Mouse (Mus musculus) retina, adult 2 months (tissue): ENCODE measurements around the gene Ptges3l.
"Not testable (repeated sequence)": the region's sequence is repeated elsewhere in the genome, so short reads cannot be mapped to it uniquely, and the experiment has no call there.

Experiments
- DNase-seq: peaks from one replicate; pipeline ENCODE4 v3.0.0-alpha.2; 2012; ENCODE audit warnings: low read depth, low spot score

Ptges3l gene

DNA sequence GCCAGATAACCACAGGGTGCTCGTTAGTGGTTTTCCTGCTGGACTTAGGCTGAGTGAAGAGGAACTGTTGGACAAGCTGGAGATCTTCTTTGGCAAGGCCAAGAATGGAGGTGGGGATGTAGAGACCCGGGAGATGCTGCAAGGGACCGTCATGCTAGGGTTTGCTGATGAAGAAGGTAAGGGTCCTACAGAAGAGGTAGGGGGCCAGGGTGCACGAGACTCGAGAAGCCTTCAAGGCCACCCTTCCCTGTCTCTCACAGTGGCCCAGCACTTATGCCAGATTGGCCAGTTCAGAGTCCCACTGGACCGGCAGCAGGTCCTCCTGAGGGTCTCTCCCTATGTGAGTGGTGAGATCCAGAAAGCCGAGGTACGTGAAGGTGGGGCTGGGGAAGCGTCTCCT, 32.5 kb upstream of the Ptges3l start:
- no peak for DNase-seq

DNA sequence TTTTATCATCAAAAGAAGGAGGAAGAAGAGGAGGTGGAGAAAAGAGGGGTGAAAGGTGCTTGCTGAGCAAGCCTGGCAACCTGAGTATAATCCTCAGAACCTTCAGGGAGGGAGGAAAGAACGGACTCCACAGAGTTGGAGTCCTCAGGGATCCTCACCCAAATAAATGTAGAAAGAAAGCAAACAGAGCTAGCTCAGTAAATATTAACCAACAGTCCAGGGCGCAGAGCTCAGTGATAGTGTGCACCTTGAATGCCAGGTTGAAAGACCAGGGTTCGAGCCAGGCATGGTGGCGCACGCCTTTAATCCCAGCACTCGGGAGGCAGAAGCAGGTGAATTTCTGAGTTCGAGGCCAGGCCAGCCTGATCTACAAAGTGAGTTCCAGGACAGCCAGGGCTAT, 30.5 kb upstream of the Ptges3l start:
- no peak for DNase-seq

DNA sequence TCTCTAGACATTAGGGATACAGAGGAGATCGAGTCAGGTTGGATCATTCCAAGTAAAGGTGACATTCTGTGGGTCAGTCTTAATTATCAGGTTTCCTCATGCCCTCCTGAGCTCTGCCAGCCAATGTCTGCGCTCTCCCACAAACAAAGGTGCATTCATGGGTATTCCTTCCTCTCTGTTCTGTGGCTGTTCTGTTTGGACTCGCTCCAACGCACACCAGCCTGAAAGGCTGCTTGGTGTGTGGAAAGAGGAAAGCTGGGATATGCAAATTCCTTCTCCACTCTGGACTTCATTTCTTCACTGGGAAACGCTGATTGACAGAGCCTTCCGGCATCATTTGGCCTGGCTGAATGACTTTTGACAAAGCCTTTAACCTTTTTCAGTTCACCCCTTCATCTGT, 29.6 kb upstream of the Ptges3l start:
- DNase-seq = no peak

DNA sequence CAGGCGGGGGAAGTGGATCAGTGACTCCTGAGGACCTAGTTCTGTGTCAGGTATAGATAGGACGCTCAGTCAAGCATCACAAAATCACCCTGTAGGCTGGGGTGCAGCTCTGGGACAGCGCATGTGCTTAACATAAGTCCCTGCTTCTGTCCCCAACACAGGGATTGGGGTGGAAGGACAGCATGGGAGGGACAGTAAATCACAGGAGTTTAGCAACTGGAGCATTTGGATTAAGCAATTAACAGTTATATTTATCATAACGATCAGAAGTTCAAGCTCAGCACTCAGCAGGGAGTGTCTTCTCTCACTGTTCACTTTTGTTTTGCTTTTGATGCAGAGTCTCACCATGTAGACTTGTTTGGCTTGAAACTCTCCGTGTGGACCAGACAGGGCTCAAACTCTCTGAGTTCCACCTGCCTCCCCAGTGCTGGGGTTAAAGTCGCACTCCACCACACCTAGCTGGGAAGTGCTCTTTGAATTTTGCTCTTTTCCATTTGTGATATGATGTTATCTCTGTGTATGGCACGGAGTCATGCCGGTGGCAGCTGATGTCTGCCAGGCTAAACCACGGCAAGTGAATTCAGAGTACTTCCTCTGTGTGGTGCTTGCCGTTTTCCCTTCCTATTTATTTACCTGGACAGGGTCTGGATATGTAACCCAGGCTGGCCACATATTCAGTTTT, 27.1 kb upstream of the Ptges3l start:
- no peak for DNase-seq

DNA sequence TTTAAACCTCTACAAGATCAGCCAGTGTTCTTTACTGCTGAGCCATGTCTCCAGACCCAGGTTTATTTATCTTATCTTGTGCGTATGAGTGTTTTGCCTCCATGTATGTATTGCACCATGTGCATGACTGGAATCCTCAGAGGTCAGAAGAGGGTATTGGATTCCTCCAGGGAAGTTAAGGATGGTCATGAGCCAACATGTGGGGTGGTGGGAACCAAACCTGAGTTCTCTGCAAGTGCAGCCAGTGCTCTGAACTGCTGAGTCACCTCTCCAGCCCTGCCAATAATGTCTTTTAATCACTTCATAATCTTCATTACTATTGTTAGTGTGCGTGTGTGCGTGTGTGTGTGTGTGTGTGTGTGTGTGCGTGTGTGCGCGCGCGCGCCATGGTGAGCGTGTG, 26.4 kb upstream of the Ptges3l start:
- no peak for DNase-seq

DNA sequence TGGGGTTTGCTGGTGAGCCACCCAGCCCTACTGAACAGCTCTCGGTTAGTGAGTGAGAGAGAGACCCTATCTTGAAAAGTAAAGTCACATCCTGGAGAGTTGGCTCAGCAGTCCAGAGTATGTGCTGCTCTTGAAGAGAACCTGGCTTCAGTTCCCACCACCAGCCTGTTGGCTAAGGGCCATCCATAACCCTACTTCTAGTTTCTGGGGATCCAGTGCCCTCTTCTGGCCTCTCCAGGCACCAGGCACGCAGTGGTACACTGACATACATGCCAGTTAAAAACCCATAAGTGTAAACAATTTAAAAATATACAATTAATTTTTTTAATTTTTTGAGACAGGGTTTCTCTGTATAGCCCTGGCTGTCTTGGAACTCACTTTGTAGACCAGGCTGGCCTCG, 25.3 kb upstream of the Ptges3l start:
- DNase-seq = no peak

DNA sequence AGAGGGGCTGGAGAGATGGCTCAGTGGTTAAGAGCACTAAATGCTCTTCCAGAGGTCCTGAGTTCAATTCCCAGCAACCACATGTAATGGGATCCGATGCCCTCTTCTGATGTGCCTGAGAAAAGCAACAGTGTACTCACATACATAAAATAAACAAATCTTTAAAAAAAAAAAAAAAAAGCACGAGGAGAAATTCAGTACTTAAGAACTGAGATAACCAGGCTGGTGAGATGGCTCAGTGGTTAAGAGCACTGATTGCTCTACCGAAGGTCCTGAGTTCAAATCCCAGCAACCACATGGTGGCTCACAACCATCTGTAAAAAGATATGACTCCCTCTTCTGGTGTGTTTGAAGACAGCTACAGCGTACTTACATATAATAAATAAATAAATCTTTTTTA, 24.5 kb upstream of the Ptges3l start:
- DNase-seq = not testable (repeated sequence)

DNA sequence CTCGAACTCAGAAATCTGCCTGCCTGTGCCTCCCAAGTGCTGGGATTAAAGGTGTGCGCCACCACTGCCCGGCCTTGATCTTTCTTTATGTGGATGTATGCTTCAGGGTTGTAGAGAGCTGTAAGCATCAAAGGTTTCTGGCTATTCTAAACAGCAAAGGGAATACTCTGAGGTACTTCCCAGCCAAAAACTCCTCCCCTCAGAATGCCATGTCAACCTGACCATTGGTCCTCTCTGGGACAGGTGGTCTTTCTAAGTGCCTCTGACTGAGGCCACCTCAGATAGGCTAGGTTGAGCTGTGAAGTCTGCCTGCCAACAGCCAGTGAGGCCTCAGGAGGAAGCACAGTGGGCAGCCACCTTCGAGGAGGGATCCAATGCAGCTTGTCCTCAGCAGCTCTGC, 23.8 kb upstream of the Ptges3l start:
- DNase-seq = no peak

DNA sequence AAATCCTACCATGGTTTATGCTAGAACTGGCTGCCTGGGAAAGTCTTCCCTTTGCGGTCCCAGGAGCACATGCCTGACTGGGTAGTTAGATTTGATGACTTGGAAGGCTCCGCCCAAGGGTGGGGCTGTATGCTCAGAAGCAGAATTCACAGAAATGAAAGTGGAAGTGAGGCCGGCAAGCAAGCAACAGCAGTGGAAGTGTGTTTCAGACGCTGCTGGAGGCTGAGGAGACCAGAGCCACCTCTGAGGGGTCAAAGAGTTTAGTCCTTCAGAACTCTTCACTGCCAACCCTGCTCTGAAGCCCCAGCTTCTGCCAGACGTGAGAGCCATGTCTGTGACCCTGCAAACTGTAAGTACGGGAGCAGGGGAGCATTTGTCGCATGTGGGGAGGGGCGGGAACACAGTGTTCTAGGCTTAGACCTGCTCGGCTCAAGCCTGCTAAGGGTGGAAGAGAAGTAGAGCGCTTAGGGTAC, 23.2 kb upstream of the Ptges3l start, which contains the start of gene Ifi35:
Gene Ifi35 (plus strand): TSS at position 134 of the 473 bp plus-strand sequence.
- DNase-seq = no peak

DNA sequence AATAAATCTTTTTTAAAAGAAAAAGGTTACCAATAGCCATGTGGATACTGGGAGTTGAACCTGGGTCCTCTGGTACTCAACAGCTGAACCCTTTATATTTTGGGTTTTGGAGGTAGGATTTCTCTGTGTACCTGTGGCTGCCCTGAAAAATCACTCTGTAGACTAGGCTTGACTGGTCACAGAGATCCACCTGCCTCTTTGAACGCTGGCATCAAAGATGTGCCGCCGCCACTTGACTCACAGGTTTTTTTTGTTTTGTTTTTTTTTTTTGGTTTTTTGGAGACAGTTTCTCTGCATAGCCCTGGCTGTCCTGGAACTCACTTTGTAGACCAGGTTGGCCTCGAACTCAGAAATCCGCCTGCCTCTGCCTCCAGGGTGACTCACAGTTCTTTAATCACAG, 22.7 kb upstream of the Ptges3l start:
- no peak for DNase-seq

DNA sequence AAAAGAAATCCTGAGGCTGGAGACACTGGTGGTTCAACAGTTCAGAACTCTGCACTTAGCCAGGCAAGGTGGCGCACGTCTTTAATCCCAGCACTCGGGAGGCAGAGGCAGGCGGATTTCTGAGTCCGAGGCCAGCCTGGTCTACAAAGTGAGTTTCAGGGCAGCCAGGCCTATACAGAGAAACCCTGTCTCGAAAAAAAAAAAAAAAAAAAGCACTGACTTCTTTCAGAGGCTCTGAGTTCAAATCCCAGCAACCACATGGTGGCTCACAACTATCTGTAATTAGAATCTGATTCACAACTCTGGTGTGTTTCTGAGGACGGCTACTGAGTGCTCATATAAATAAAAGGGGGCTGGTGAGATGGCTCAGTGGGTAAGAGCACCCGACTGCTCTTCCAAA, 21.7 kb upstream of the Ptges3l start:
- not testable (repeated sequence) for DNase-seq

DNA sequence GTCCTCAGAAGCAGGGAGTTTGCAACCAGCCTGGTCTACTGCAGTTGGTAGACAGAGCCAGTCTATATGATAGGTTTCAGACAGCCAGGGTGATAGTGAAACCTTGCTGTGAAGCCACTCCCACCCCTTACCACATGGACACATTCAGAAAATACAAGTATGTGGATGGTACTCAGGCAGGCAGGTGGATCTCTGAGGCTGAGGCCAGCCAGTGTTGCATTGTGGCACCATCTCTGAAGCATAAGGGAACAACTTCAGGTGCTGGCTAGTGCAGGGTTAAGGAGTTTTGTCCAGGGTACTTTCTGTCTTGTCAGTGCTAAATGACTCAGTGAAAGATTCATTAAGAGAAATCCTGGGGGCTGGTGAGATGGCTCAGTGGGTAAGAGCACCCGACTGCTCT, 21.2 kb upstream of the Ptges3l start:
- DNase-seq = no peak

DNA sequence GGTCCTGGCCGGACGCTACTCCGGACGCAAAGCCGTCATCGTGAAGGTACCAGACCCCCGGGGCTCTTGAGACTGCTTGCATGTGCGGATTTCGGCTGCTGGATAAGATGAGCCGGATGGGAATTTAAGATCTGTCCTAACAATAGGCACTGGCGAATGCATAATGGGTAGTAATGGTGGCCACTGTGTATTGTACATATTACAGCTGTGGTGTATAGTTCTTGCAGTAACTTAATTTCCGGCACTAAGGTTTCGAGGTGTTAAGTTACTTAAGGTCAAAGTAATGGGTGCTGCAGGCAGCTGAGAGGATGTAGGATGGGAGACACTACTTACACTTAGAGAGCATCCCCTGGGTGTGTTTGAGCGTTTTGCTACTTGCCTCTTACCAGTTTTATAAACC, 17.6 kb upstream of the Ptges3l start:
- DNase-seq = no peak

DNA sequence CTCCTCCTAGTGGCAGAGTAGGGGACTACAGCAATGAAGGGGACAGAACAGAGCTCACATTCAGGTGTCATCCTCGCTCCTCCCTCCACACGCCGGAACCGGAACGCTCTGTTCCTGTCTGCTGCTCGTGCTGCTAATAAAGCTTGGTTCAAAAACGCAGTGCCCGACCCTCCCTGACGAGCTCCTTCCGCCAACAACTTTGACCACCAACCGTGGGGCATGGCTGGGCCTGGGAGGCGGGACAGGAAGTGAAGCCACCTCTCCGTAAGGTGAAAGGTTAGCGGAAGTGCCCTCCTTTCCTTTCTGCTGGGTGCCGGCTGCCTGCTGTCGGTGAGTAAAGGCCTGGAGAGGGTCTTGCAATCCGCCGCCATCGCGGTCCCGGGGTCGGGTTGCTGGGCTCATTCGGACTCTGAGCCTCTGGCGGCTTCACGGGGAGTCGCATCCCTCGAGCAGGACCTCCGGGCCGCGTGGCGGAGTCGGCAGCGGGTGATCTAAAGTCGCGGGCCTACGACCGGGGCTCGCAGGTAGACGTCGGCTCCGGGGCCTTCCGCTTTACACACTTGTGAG, 17.1 kb upstream of the Ptges3l start, which contains the start of gene Rpl27:
Gene Rpl27 (plus strand): TSS at position 172 of the 567 bp plus-strand sequence.
- peak; percentile 98 for DNase-seq

DNA sequence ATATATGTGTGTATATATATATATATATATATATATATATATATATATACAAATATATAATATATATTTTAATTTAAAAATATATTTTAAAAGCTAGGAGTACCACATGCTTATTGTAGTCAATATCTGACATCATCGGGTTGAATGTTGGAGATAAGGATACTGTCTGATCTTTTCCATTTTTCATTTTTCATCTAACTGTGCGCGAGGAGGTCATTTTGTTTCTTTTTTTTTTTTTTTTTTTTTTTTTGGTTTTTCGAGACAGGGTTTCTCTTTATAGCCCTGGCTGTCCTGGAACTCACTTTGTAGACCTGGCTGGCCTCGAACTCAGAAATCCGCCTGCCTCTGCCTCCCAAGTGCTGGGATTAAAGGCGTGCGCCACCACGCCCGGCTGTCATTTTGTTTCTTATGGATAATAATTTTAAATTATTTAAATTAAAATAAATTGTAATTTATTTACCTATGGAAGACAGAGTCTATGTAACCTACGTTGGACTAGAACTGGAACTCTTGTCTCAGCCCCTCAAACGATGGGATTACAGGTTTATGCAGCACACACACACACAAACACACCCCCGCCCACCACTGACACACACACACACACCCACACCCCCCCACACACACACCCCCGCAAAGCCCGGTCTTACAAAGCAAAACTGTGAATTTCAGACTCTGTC, 16.5 kb upstream of the Ptges3l start:
- DNase-seq = not testable (repeated sequence)

DNA sequence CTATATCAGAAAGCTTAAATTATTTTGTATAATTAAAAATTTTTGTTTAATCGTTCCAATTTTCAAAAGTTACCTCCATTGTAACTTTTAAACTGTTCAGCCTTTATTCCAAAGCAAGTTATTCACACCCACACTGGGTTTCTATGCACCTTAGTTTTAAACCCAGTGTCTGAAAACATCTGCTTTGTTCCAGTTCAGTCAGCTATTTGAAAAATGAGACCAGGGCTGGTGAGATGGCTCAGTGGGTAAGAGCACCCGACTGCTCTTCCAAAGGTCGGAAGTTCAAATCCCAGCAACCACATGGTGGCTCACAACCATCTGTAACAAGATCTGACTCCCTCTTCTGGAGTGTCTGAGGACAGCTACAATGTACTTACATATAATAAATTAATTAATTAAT, 12.9 kb upstream of the Ptges3l start:
- DNase-seq = not testable (repeated sequence)

DNA sequence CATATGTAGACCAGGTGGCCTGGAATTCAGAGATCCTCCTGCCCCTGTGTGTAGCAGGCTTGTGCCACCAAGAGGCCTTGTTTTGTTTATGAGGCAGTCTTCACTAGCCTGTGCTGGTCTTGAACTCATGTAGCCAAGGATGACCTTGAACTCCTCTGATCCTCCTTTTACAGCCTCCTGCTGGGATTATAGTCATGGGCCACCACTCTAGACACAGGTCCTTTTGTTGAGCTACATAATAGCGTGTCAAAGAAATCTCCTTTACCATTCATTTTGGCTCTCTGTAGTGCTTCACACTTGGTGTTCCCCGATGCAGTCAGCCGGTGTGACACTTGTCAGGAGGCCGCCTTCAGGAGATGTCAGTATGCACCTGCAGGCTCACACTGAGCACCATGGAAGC, 11.8 kb upstream of the Ptges3l start:
- DNase-seq = no peak

DNA sequence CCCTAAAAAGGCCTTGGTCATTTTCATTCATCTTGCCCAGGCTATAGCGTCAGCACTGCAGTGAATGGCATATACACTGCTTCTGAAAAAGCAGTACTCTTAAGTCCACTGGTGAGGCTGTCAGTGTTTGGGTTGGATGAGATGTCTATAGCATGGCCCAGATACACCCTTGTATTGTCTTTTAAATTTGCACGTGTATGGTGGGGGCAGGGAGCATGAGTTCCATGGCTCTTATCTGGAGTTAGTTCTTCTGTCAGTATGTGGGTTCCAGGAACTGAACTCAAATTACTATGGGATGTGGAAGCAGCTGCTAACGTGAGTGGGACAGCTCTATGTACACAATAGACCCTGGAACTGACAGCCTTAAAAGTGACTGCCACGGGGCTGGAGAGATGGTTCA, 10.7 kb upstream of the Ptges3l start:
- no peak for DNase-seq

DNA sequence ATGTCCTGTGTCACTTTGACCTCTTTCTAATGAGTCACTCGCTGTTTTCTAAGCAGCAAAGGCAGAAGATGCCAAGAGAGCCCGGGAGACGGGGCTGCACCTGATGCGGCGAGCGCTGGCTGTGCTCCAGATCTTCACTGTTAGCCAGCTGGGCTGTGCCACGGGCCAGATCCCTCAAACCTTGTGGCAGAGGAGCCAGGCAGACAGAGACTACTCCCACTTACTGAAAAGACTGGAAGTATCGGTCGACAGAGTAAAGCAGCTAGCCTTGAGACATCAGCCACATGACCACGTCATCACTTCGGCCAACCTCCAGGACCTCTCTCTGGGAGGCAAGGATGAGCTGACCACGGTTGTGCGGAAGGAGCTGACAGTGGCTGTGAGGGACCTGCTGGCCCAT, 8.3 kb upstream of the Ptges3l start:
- no peak for DNase-seq

DNA sequence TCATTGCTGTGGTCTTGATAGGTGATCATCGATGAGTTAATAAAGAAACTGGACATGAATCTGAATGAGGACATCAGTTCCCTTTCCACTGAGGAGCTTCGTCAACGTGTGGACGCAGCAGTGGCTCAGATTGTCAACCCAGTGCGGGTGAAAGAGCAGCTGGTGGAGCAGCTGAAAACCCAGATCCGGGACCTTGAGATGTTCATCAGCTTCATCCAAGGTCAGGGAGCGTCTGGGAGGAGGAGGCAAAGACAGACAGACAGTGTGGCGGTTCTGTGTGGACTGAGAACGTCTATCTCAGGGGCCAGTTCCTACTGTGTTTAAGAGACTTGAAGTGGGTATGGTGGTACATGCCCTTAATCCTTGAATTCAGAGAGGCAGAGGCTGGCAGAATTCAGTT, 6.2 kb upstream of the Ptges3l start:
- no peak for DNase-seq

DNA sequence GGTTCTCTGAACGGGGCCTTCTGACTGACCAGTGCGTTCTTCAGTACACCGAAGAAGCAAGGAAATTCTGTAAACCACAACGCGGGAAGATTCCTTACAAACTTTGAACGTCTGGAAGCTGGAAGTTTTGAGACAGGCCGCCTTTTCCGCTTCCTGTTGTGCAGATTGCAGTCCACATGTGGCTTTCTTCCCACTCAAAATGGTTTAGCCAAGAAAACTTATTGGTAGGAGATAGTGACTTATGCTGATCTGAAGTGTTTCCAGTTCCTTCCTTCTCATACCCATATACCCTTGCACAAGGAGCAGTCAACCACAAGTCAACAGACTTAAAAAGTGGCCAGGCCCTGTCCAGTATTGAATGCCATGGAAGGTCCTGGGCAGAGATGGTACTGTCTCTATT, 1.0 kb upstream of the Ptges3l start:
- no peak for DNase-seq

DNA sequence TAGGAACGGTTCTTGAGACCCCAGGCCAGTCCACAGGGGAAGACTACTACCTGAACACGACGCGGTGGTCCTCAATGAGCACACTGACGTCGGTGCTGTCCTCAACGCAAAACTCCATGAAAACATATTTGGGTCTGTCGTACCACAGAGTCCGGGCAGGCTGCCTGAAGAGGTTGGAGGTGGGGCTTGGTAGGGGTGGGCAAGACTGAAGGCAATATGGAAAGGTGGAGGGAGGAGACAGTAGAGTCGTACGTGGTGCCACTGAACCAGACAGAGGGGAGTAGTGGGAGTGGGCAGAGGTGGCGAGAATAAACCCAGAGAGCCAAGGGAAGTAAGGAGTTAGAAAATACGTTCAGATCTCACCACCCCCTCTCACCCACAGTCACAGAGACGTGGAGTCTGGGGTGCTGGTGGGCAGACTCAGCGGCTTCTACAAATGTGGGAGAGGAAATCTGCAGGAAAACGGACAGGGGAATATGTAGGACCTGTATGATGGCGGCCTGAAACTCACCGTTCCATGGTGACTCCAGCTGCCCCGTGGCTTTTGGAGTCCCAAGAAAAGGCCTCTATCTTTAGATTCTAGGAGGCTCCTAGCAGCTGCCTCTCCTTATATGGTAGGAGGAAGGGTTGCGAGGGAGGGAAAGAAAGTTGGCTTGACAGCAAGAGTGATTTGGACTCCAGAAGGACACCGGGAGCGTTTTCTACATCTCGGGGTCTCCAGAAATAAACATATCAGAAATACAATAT, 855 bp downstream of the Ptges3l start, which contains the start of gene Gm27029:
Gene Gm27029 (minus strand): TSS at position 692 of the 747 bp plus-strand sequence.
- no peak for DNase-seq
